Mouse (Mus musculus): ENCODE data around the gene Smg7. TPM values are rescaled to one million over a fixed set of nuclear protein-coding genes. Genes with fewer than 3 reads are reported as not detected.

The Smg7 gene
- polyA plus RNA-seq, 1 experiment from 2014 or later = 8.8 TPM

GRCm38 (mm10) chr1:152838841-152839240 is 63.6 kb downstream of the Smg7 start:
- Histone ChIP-seq H3K4me2 (no peak overlapping the region), H3K4me3 (replicated peaks) (no peak overlapping the region), H3K4me1 (replicated peaks) (no peaks in the 10 kb centered on the region), H3K36me3 (replicated peaks) (peaks cover 79% of the 10 kb centered on the region), H3K9ac (no peak overlapping the region), H3K27me3 (no peaks in the 10 kb centered on the region), H3K27ac (replicated peaks) (no peak overlapping the region), H3K9me3 (replicated peaks) (no peaks in the 10 kb centered on the region)
- ATAC-seq (ENCODE audit: insufficient read depth) = no peak
- WGBS (ENCODE audit: insufficient replicate concordance) = 89% methylated on average over 12 of the region's 12 CpGs

GRCm38 (mm10) chr1:152838026-152838702 is 64.3 kb downstream of the Smg7 start:
- Histone ChIP-seq H3K27ac (replicated peaks) (no peak overlapping the region), H3K4me3 (replicated peaks) (no peak overlapping the region), H3K9me3 (replicated peaks) (no peaks in the 10 kb centered on the region), H3K36me3 (replicated peaks) (peaks cover 72% of the 10 kb centered on the region), H3K9ac (no peak overlapping the region), H3K27me3 (no peaks in the 10 kb centered on the region), H3K4me2 (no peak overlapping the region), H3K4me1 (replicated peaks) (no peaks in the 10 kb centered on the region)
- 47% methylated on average over 11 of the region's 11 CpGs for WGBS (ENCODE audit: insufficient replicate concordance)
- no peak for ATAC-seq (ENCODE audit: insufficient read depth)

- ATAC-seq (ENCODE audit: insufficient read depth) = no peak
- 84% methylated on average over 3 of the region's 3 CpGs for WGBS (ENCODE audit: insufficient replicate concordance)
- Histone ChIP-seq H3K36me3 (replicated peaks) (peaks cover 51% of the 10 kb centered on the region), H3K9ac (no peak overlapping the region), H3K9me3 (replicated peaks) (no peaks in the 10 kb centered on the region), H3K27me3 (no peaks in the 10 kb centered on the region), H3K4me1 (replicated peaks) (no peaks in the 10 kb centered on the region), H3K27ac (replicated peaks) (no peak overlapping the region), H3K4me2 (no peak overlapping the region), H3K4me3 (replicated peaks) (no peak overlapping the region)
These were observed 67.4 kb downstream of the Smg7 start for GRCm38 (mm10) chr1:152835061-152835460.

GRCm38 (mm10) chr1:152832316-152832715 is 70.1 kb downstream of the Smg7 start:
- no peak for ATAC-seq (ENCODE audit: insufficient read depth)
- Histone ChIP-seq H3K27ac (replicated peaks) (no peak overlapping the region), H3K9ac (no peak overlapping the region), H3K4me1 (replicated peaks) (no peaks in the 10 kb centered on the region), H3K27me3 (no peaks in the 10 kb centered on the region), H3K4me3 (replicated peaks) (no peak overlapping the region), H3K36me3 (replicated peaks) (peaks cover 27% of the 10 kb centered on the region), H3K9me3 (replicated peaks) (no peaks in the 10 kb centered on the region), H3K4me2 (no peak overlapping the region)
- WGBS (ENCODE audit: insufficient replicate concordance) = 55% methylated on average over 6 of the region's 6 CpGs

- 65% methylated on average over 5 of the region's 5 CpGs for WGBS (ENCODE audit: insufficient replicate concordance)
- H3K9ac ChIP-seq = no peak overlapping the region
- peaks cover 21% of the 10 kb centered on the region for H3K36me3 ChIP-seq (replicated peaks)
- no peaks in the 10 kb centered on the region for H3K4me1 ChIP-seq (replicated peaks)
- no peak overlapping the region for H3K4me2 ChIP-seq
- no peaks in the 10 kb centered on the region for H3K27me3 ChIP-seq
- H3K27ac ChIP-seq (replicated peaks) = no peak overlapping the region
- ATAC-seq (ENCODE audit: insufficient read depth) = no peak
- H3K9me3 ChIP-seq (replicated peaks) = no peaks in the 10 kb centered on the region
- no peak overlapping the region for H3K4me3 ChIP-seq (replicated peaks)
These were observed 70.8 kb downstream of the Smg7 start for GRCm38 (mm10) chr1:152831619-152832018.

GRCm38 (mm10) chr1:152831003-152831402 is 71.4 kb downstream of the Smg7 start:
- 75% methylated on average over 8 of the region's 8 CpGs for WGBS (ENCODE audit: insufficient replicate concordance)
- no peak for ATAC-seq (ENCODE audit: insufficient read depth)

GRCm38 (mm10) chr1:152830054-152830453 is 72.4 kb downstream of the Smg7 start:
- Histone ChIP-seq H3K4me2 (no peak overlapping the region), H3K4me1 (replicated peaks) (no peaks in the 10 kb centered on the region), H3K27ac (replicated peaks) (no peak overlapping the region), H3K4me3 (replicated peaks) (no peak overlapping the region), H3K9me3 (replicated peaks) (no peaks in the 10 kb centered on the region), H3K9ac (no peak overlapping the region), H3K36me3 (replicated peaks) (peaks cover 6% of the 10 kb centered on the region; the same call in 1 of the 2 replicates), H3K27me3 (no peaks in the 10 kb centered on the region)
- WGBS (ENCODE audit: insufficient replicate concordance) = 77% methylated on average over 9 of the region's 9 CpGs
- ATAC-seq (ENCODE audit: insufficient read depth) = no peak

More at GRCm38 (mm10) chr1:152831003-152831402, 71.4 kb downstream of the Smg7 start:
- Histone ChIP-seq H3K27me3 (no peaks in the 10 kb centered on the region), H3K4me2 (no peak overlapping the region), H3K4me3 (replicated peaks) (no peak overlapping the region), H3K9ac (no peak overlapping the region), H3K9me3 (replicated peaks) (no peaks in the 10 kb centered on the region), H3K4me1 (replicated peaks) (no peaks in the 10 kb centered on the region), H3K36me3 (replicated peaks) (peaks cover 15% of the 10 kb centered on the region; the same call in 1 of the 2 replicates), H3K27ac (replicated peaks) (no peak overlapping the region)

GRCm38 (mm10) chr1:152828637-152829355 is 73.7 kb downstream of the Smg7 start:
- Histone ChIP-seq H3K27me3 (no peaks in the 10 kb centered on the region), H3K9ac (no peak overlapping the region), H3K36me3 (replicated peaks) (no peaks in the 10 kb centered on the region), H3K4me3 (replicated peaks) (no peak overlapping the region), H3K4me2 (no peak overlapping the region), H3K9me3 (replicated peaks) (no peaks in the 10 kb centered on the region), H3K4me1 (replicated peaks) (no peaks in the 10 kb centered on the region), H3K27ac (replicated peaks) (no peak overlapping the region)
- ATAC-seq (ENCODE audit: insufficient read depth) = no peak
- 77% methylated on average over 10 of the region's 10 CpGs for WGBS (ENCODE audit: insufficient replicate concordance)

GRCm38 (mm10) chr1:152828168-152828567 is 74.3 kb downstream of the Smg7 start:
- ATAC-seq (ENCODE audit: insufficient read depth) = no peak
- Histone ChIP-seq H3K9me3 (replicated peaks) (no peaks in the 10 kb centered on the region), H3K27ac (replicated peaks) (no peak overlapping the region), H3K27me3 (no peaks in the 10 kb centered on the region), H3K4me1 (replicated peaks) (no peaks in the 10 kb centered on the region), H3K36me3 (replicated peaks) (no peaks in the 10 kb centered on the region), H3K9ac (no peak overlapping the region), H3K4me2 (no peak overlapping the region), H3K4me3 (replicated peaks) (no peak overlapping the region)
- WGBS (ENCODE audit: insufficient replicate concordance) = 67% methylated on average over 5 of the region's 5 CpGs

- Histone ChIP-seq H3K9ac (no peak overlapping the region), H3K36me3 (replicated peaks) (no peaks in the 10 kb centered on the region), H3K4me2 (no peak overlapping the region), H3K4me3 (replicated peaks) (no peak overlapping the region), H3K9me3 (replicated peaks) (no peaks in the 10 kb centered on the region), H3K27ac (replicated peaks) (no peak overlapping the region), H3K27me3 (no peaks in the 10 kb centered on the region), H3K4me1 (replicated peaks) (no peaks in the 10 kb centered on the region)
- WGBS (ENCODE audit: insufficient replicate concordance) = 63% methylated on average over 5 of the region's 5 CpGs
- no peak for ATAC-seq (ENCODE audit: insufficient read depth)
These were observed 76.0 kb downstream of the Smg7 start for GRCm38 (mm10) chr1:152826446-152826845.

GRCm38 (mm10) chr1:152824206-152824605 is 78.2 kb downstream of the Smg7 start:
- Histone ChIP-seq H3K9ac (no peak overlapping the region), H3K4me1 (replicated peaks) (no peaks in the 10 kb centered on the region), H3K4me3 (replicated peaks) (no peak overlapping the region), H3K27ac (replicated peaks) (no peak overlapping the region), H3K4me2 (no peak overlapping the region), H3K36me3 (replicated peaks) (no peaks in the 10 kb centered on the region), H3K9me3 (replicated peaks) (no peaks in the 10 kb centered on the region), H3K27me3 (no peaks in the 10 kb centered on the region)
- 69% methylated on average over 9 of the region's 9 CpGs for WGBS (ENCODE audit: insufficient replicate concordance)
- no peak for ATAC-seq (ENCODE audit: insufficient read depth)
